In the genomic region with DNA sequence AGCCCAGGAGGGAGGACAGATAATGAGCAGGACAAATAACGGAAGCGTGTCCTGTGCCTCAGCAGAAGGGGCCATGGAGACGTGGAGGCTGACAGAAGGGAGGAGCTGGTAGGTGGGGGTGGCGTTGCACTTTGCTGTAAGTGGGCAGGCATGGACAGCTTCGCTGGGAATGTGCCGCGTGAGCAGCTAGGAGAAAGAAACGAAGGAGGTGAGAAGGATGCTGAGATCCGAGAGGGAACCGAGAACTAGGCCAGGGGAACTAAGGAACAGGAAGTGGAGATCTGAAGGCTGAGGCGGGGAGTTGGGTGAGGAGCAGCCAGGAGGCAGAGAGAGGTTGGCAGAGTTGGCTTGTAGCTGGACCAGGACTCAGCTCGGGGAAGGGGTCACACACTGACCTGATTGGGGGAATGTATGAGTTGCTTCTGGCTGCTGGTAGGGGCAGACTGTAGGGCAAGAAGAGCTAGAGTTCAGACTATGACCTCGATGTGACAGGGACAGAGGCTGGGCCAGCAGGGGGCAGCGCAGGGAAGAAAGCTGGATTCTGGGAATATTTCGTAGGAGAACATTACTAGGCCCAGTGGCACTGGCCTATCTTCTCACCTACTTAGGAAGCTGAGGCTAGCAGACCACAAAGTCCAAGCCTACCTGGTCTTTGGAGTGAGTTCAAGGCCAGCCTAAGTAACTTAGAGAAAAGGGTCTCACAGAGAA, we compare ENCODE assay signal across 9 mouse cellular contexts. TPM values are rescaled to one million over a fixed set of nuclear protein-coding genes. Genes with fewer than 3 reads are reported as not detected.
DNase-seq lines count a peak whose midpoint lies in the region; ATAC-seq and TF ChIP-seq lines count a peak whose summit lies in the region.
"Had no signal": no experiment of that assay in that cellular context is flagged by ENCODE, and none has a peak within 500 bp of the region (broad histone marks: within the 10 kb centered on the region; RNA-seq: fewer than 3 reads in every experiment).

No protein-coding gene starts in this region.

- H3K9ac ChIP-seq in lung, embryonic 14.5 days, result no peak overlapping the region
- H3K9ac ChIP-seq in heart, embryonic 13.5 days, result peak overlapping the region; percentile 37; the same call in 1 of the 2 replicates
- H3K9ac ChIP-seq in liver, embryonic 14.5 days (replicated peaks), result no peak overlapping the region
- H3K9ac ChIP-seq: embryonic facial prominence, embryonic 15.5 days had no signal

- WGBS in lung, embryonic 14.5 days, result 40% methylated on average over 15 of the region's 15 CpGs
- WGBS in heart, embryonic 13.5 days, result 37% methylated on average over 15 of the region's 15 CpGs
- WGBS in liver, embryonic 14.5 days (ENCODE audit: insufficient replicate concordance), result 33% methylated on average over 15 of the region's 15 CpGs

- CTCF ChIA-PET in Patski (lab: Charles Lee), result interaction anchor here (0.9 to 2.5 kb wide), 6 partner anchors 11 to 72 kb away, joined by 3 to 8 read pairs (median 4); no protein-coding TSS in a partner anchor

- H3K9me3 ChIP-seq in lung, embryonic 14.5 days (ENCODE audit: low read depth, low read length), result no peaks in the 10 kb centered on the region
- no peaks in the 10 kb centered on the region for H3K9me3 ChIP-seq in heart, embryonic 13.5 days
- no peaks in the 10 kb centered on the region for H3K9me3 ChIP-seq in liver, embryonic 14.5 days (ENCODE audit: control insufficient read depth, low read length)
- H3K9me3 ChIP-seq: embryonic facial prominence, embryonic 15.5 days had no signal

- H3K36me3 ChIP-seq in lung, embryonic 14.5 days (ENCODE audit: insufficient read depth), result no peaks in the 10 kb centered on the region
- H3K36me3 ChIP-seq in heart, embryonic 13.5 days, result no peaks in the 10 kb centered on the region
- no peaks in the 10 kb centered on the region for H3K36me3 ChIP-seq in liver, embryonic 14.5 days (replicated peaks; ENCODE audit: control insufficient read depth, insufficient read depth, low read depth)
- H3K36me3 ChIP-seq: embryonic facial prominence, embryonic 15.5 days had no signal

- no peak overlapping the region for H3K4me2 ChIP-seq in lung, embryonic 14.5 days
- no peak overlapping the region for H3K4me2 ChIP-seq in heart, embryonic 13.5 days
- no peak overlapping the region for H3K4me2 ChIP-seq in liver, embryonic 14.5 days (ENCODE audit: low read depth)
- H3K4me2 ChIP-seq: embryonic facial prominence, embryonic 15.5 days had no signal

- H3K4me1 ChIP-seq in lung, embryonic 14.5 days (ENCODE audit: insufficient read depth), result no peaks in the 10 kb centered on the region
- H3K4me1 ChIP-seq in heart, embryonic 13.5 days, result peaks cover 16% of the 10 kb centered on the region
- 0 out of 4 replicates have a peak, but pooled peaks cover 0 to 1% of the 10 kb centered on the region in 2 experiments for H3K4me1 ChIP-seq in liver, embryonic 14.5 days (replicated peaks; ENCODE audit: control insufficient read depth in 2 of 2, insufficient read depth in 2 of 2, low read length in 1 of 2)
- H3K4me1 ChIP-seq: embryonic facial prominence, embryonic 15.5 days had no signal

- H3K27me3 ChIP-seq in lung, embryonic 14.5 days (ENCODE audit: insufficient read depth, low read length), result no peaks in the 10 kb centered on the region
- peaks cover 6% of the 10 kb centered on the region for H3K27me3 ChIP-seq in Patski
- H3K27me3 ChIP-seq in heart, embryonic 13.5 days (replicated peaks), result peaks cover 27% of the 10 kb centered on the region
- no peaks in the 10 kb centered on the region for H3K27me3 ChIP-seq in liver, embryonic 14.5 days (ENCODE audit: control insufficient read depth, insufficient read depth, low read length)
- H3K27me3 ChIP-seq: embryonic facial prominence, embryonic 15.5 days had no signal

- in situ Hi-C loops in Patski (cut with MboI; ENCODE audit: low pct_unique_long_range_greater_than_20kb), result no loop called here

- peak; percentile 66 for DNase-seq in lung, embryonic 14.5 days
- DNase-seq in lung, adult 18-20 months, result no peak
- DNase-seq in Patski (ENCODE audit: low read depth, low spot score), result no peak
- peak; percentile 65 for DNase-seq in cerebellum, adult 9-11 months
- DNase-seq in liver, embryonic 14.5 days (ENCODE audit: low read depth in 3 of 3, low spot score in 3 of 3), result no peak
- no peak for DNase-seq in natural killer cell, adult 2 months (ENCODE audit: low spot score in 2 of 2)

- no peak for TF ChIP-seq EP300 in liver, embryonic 14.5 days (IDR thresholded peaks at IDR 0.05; ENCODE audit: low read depth)

- no peak overlapping the region for H3K4me3 ChIP-seq in lung, embryonic 14.5 days (ENCODE audit: low read depth, low read length)
- 0 out of 2 replicates have a peak overlapping the region, but pooled peaks have one; percentile 4 for H3K4me3 ChIP-seq in heart, embryonic 13.5 days
- H3K4me3 ChIP-seq in liver, embryonic 14.5 days (ENCODE audit: insufficient read depth in 1 of 2, low read depth in 2 of 2, low read length in 2 of 2), result no peak overlapping the region
- H3K4me3 ChIP-seq: embryonic facial prominence, embryonic 15.5 days had no signal

- no peak; the same call in 1 of the 2 replicates for ATAC-seq in lung, embryonic 14.5 days (ENCODE audit: insufficient read depth)
- peak; percentile 52 for ATAC-seq in Patski
- ATAC-seq in heart, embryonic 13.5 days (ENCODE audit: extremely low read depth, insufficient number of reproducible peaks, low FRiP score, low TSS enrichment), result no peak
- ATAC-seq in liver, embryonic 14.5 days (ENCODE audit: insufficient read depth), result no peak

- POLR2A ChIA-PET in Patski (lab: Charles Lee), result interaction anchor here (1.1 kb wide), 1 partner anchor 11 kb away, joined by 3 read pairs; no protein-coding TSS in a partner anchor

- TF ChIP-seq CTCF in lung, embryonic 14.5 days (IDR thresholded peaks at IDR 0.05; ENCODE audit: low read depth), result peak; percentile 72
- TF ChIP-seq CTCF in Patski (IDR thresholded peaks at IDR 0.05), result no peak
- TF ChIP-seq CTCF in liver, embryonic 14.5 days (IDR thresholded peaks at IDR 0.05; ENCODE audit: low read depth), result peak; percentile 68

- H3K27ac ChIP-seq in lung, embryonic 14.5 days (ENCODE audit: low read depth), result no peak overlapping the region
- H3K27ac ChIP-seq in heart, embryonic 13.5 days (replicated peaks), result peak overlapping the region; percentile 53
- H3K27ac ChIP-seq in liver, embryonic 14.5 days, result no peak overlapping the region
- H3K27ac ChIP-seq: embryonic facial prominence, embryonic 15.5 days; macrophage had no signal

RNA-seq across cellular contexts. Expression of gene Hpn, which starts 9.9 kb away (rescaled TPM):
- polyA plus RNA-seq in lung, embryonic 14.5 days (2014; fragmentation: Nextera tagmentation; extraction: Ambion mirVana), result 9.9 and 10.8 TPM in 2 replicates
- 0.10 TPM for polyA plus RNA-seq in Patski (2021)
- polyA plus RNA-seq in heart, embryonic 13.5 days (2015; fragmentation: Nextera tagmentation; extraction: Ambion mirVana), result 2.4 and 3.6 TPM in 2 replicates
- 44.7 and 48.0 TPM in 2 replicates for polyA plus RNA-seq in liver, embryonic 14.5 days (2012; rRNA removed)
- polyA plus RNA-seq in liver, embryonic 14.5 days (2014; fragmentation: Nextera tagmentation; extraction: Ambion mirVana), result 43.3 and 44.8 TPM in 2 replicates

RNA-seq across cellular contexts. Expression of gene Scn1b, which starts 21.6 kb away (rescaled TPM):
- 0.93 and 1.3 TPM in 2 replicates for polyA plus RNA-seq in lung, embryonic 14.5 days (2014; fragmentation: Nextera tagmentation; extraction: Ambion mirVana)
- 8.5 TPM for polyA plus RNA-seq in Patski (2021)
- polyA plus RNA-seq in heart, embryonic 13.5 days (2015; fragmentation: Nextera tagmentation; extraction: Ambion mirVana), result 2.5 and 3.1 TPM in 2 replicates
- 0.97 and 1.0 TPM in 2 replicates for polyA plus RNA-seq in liver, embryonic 14.5 days (2012; rRNA removed)
- 0.45 and 0.52 TPM in 2 replicates for polyA plus RNA-seq in liver, embryonic 14.5 days (2014; fragmentation: Nextera tagmentation; extraction: Ambion mirVana)

RNA-seq across cellular contexts. Expression of gene Fxyd3, which starts 28.7 kb away (rescaled TPM):
- 30.7 and 34.0 TPM in 2 replicates for polyA plus RNA-seq in lung, embryonic 14.5 days (2014; fragmentation: Nextera tagmentation; extraction: Ambion mirVana)
- not detected for polyA plus RNA-seq in Patski (2021)
- 2.0 and 2.2 TPM in 2 replicates for polyA plus RNA-seq in heart, embryonic 13.5 days (2015; fragmentation: Nextera tagmentation; extraction: Ambion mirVana)
- polyA plus RNA-seq in liver, embryonic 14.5 days (2012; rRNA removed), result 0.52 and 0.54 TPM in 2 replicates
- polyA plus RNA-seq in liver, embryonic 14.5 days (2014; fragmentation: Nextera tagmentation; extraction: Ambion mirVana), result 0.47 and 0.86 TPM in 2 replicates
- polyA plus RNA-seq: macrophage had no signal

RNA-seq across cellular contexts. Expression of gene Lgi4, which starts 46.1 kb away (rescaled TPM):
- polyA plus RNA-seq in lung, embryonic 14.5 days (2014; fragmentation: Nextera tagmentation; extraction: Ambion mirVana), result 0.13 and 0.38 TPM in 2 replicates
- polyA plus RNA-seq in Patski (2021), result 0.01 TPM
- polyA plus RNA-seq in heart, embryonic 13.5 days (2015; fragmentation: Nextera tagmentation; extraction: Ambion mirVana), result 0.19 and 0.21 TPM in 2 replicates
- 0.04 and 0.16 TPM in 2 replicates for polyA plus RNA-seq in liver, embryonic 14.5 days (2012; rRNA removed)
- polyA plus RNA-seq in liver, embryonic 14.5 days (2014; fragmentation: Nextera tagmentation; extraction: Ambion mirVana), result 0.10 TPM in 1 of 2 replicates, not detected in the other

RNA-seq across cellular contexts. Expression of gene Fxyd1, which starts 48.2 kb away (rescaled TPM):
- 51.4 and 56.6 TPM in 2 replicates for polyA plus RNA-seq in lung, embryonic 14.5 days (2014; fragmentation: Nextera tagmentation; extraction: Ambion mirVana)
- not detected for polyA plus RNA-seq in Patski (2021)
- polyA plus RNA-seq in heart, embryonic 13.5 days (2015; fragmentation: Nextera tagmentation; extraction: Ambion mirVana), result 1,042 and 1,184 TPM in 2 replicates
- 33.0 and 50.6 TPM in 2 replicates for polyA plus RNA-seq in liver, embryonic 14.5 days (2012; rRNA removed)
- 61.9 and 62.5 TPM in 2 replicates for polyA plus RNA-seq in liver, embryonic 14.5 days (2014; fragmentation: Nextera tagmentation; extraction: Ambion mirVana)
- polyA plus RNA-seq: macrophage had no signal

Comparison
In these comparisons a context has a peak if more than half of its experiments do, and no peak if none do; other contexts are left out.
1. DNase-seq: peak in lung, embryonic 14.5 days (single experiment) and cerebellum, adult 9-11 months (single experiment); none in lung, adult 18-20 months (0 of 2), Patski (single experiment), liver, embryonic 14.5 days (0 of 3) and natural killer cell, adult 2 months (0 of 2).